Mouse (Mus musculus) stomach, embryonic 14.5 days (tissue): Measurements from ENCODE around the gene Hydin. TPM values are rescaled to one million over a fixed set of nuclear protein-coding genes. Genes with fewer than 3 reads are reported as not detected.

ENCODE experiments used
- ATAC-seq: fragments of 200-750 bp; cut with Nextera tagmentation; 2 replicates; pipeline ENCODE4 v1.8.0; 2017; ENCODE audit warnings: low read depth, moderate TSS enrichment; ENCODE audit not compliant: insufficient number of reproducible peaks, insufficient read depth, low FRiP score
- H3K27ac ChIP-seq: fragments of 300-500 bp; sonication (generic); 2 replicates; pipeline ENCODE4 v1.5.1; 2014; ENCODE audit warnings: mild to moderate bottlenecking, low read length, moderate library complexity, mixed read lengths
- H3K27me3 ChIP-seq: fragments of 300-500 bp; sonication (generic); 2 replicates; pipeline ENCODE4 v1.6.1; 2014; ENCODE audit warnings: low read length, control low read depth, mixed read lengths; ENCODE audit not compliant: control insufficient read depth, insufficient read depth
- H3K36me3 ChIP-seq: fragments of 300-500 bp; sonication (generic); 2 replicates; pipeline ENCODE4 v1.6.1; 2014; ENCODE audit warnings: mild to moderate bottlenecking, control low read depth, low read length, moderate library complexity, mixed read lengths; ENCODE audit not compliant: control insufficient read depth, insufficient read depth
- H3K4me1 ChIP-seq: fragments of 300-500 bp; sonication (generic); 2 replicates; pipeline ENCODE4 v1.6.1; 2014; ENCODE audit warnings: low read length, control low read depth, mixed read lengths; ENCODE audit not compliant: control insufficient read depth, insufficient read depth
- H3K4me2 ChIP-seq: fragments of 300-500 bp; sonication (generic); replicated peaks from 2 replicates; pipeline ENCODE4 v1.6.1; 2014; ENCODE audit warnings: low read depth, low read length, control low read depth
- H3K4me3 ChIP-seq: fragments of 300-500 bp; sonication (generic); 2 replicates; pipeline ENCODE4 v1.5.1; 2014; ENCODE audit warnings: low read depth, low read length, control low read depth
- H3K9ac ChIP-seq: fragments of 300-500 bp; sonication (generic); replicated peaks from 2 replicates; pipeline ENCODE4 v1.6.1; 2014; ENCODE audit warnings: low read depth, mild to moderate bottlenecking, control low read depth, low read length, moderate library complexity, mixed read lengths
- H3K9me3 ChIP-seq: fragments of 300-500 bp; sonication (generic); 2 replicates; pipeline ENCODE4 v1.6.1; 2016; ENCODE audit warnings: low read depth, low read length, control low read depth; ENCODE audit not compliant: control insufficient read depth
- WGBS: fragments of 180-500 bp; shearing (Covaris S2); extraction: QIAGEN DNeasy Blood & Tissue Kit; methylation state at CpG from one replicate; pipeline ENCODE4 v1.1.7; 2014; 5-methylcytosine and 5-hydroxymethylcytosine counted together
- microRNA-seq: library from miRNA; unstranded; fragments of <30 nt; microRNA quantifications from one replicate; pipeline ENCODE4, GENCODE M21; 2016
- polyA plus RNA-seq: library from polyadenylated mRNA; unstranded; fragments of >200 nt; fragmentation: Nextera tagmentation; extraction: Ambion mirVana; gene quantifications from 2 replicates; pipeline ENCODE4 v1.2.1, GENCODE M21; 2014

The Hydin gene
- polyA plus RNA-seq, 1 experiment from 2014 or later, result 0.51 TPM

- H3K9ac ChIP-seq, result no peak overlapping the region
- 74% methylated on average over 4 of the region's 4 CpGs for WGBS
- H3K9me3 ChIP-seq, result no peaks in the 10 kb centered on the region
- H3K4me2 ChIP-seq, result no peak overlapping the region
- no peaks in the 10 kb centered on the region for H3K4me1 ChIP-seq
- ATAC-seq, result no peak
- H3K4me3 ChIP-seq, result no peak overlapping the region
- no peak overlapping the region for H3K27ac ChIP-seq
- no peaks in the 10 kb centered on the region; the same call in 1 of the 2 replicates for H3K36me3 ChIP-seq
- H3K27me3 ChIP-seq, result no peaks in the 10 kb centered on the region
Measured at GRCm38 (mm10) chr8:110651847-110652246, 385.1 kb downstream of the Hydin start.

DNA sequence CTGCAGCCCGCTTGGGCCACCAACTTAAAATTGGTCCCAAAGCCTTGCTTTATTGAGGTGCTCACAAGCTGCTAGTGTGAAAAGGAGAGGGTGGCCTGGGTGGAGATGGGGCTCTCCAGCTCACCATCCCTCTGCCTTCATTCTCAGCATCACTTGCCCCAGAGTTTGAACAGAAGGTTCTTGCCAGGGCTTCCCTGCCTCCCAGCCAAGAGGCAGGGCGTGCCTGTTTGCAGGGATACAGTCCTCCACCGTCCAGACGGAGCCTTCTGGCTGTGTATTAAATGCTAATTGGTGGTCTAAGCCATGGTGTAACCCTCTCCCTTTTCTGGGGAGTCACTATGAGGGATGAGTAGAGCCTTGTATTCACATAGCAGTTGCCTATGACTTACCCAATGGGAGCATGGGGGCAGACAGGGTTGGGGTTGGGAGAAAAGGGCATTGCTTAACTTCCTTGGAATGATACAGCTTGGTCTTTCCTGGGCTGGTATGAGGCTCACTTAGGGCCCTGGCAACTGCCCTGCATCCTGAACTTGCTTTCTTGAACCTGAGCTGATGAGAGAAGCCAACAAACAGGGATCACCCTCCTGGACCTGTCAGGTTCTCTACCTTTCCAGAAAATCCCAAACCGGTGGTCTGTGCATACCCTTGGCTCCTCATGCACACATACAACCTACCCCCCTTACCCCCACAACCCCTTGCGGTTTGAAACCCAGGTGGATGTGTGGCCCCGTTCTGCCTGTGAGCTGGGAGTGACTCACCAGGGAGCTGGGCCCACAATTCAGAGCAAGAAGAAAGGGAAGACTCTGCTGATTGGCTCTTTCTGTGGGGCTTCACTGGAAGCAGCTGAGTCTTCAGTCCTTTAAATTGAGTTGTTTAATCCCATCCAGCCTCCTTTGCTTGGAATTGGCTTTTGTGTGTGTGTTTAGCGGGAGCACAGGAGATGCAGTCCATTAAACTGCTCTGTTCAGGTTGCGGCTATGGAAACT lies 387.6 kb downstream of the Hydin start:
- Histone ChIP-seq H3K27me3 (no peaks in the 10 kb centered on the region), H3K9me3 (no peaks in the 10 kb centered on the region), H3K36me3 (no peaks in the 10 kb centered on the region), H3K9ac (no peak overlapping the region), H3K4me2 (no peak overlapping the region), H3K4me3 (no peak overlapping the region), H3K4me1 (no peaks in the 10 kb centered on the region), H3K27ac (no peak overlapping the region)
- WGBS, result 82% methylated on average over 9 of the region's 9 CpGs
- ATAC-seq, result no peak

GRCm38 (mm10) chr8:110655827-110656226 lies 389.1 kb downstream of the Hydin start:
- no peak for ATAC-seq
- no peaks in the 10 kb centered on the region for H3K9me3 ChIP-seq
- H3K9ac ChIP-seq, result no peak overlapping the region
- no peaks in the 10 kb centered on the region for H3K4me1 ChIP-seq
- no peak overlapping the region for H3K27ac ChIP-seq
- no peak overlapping the region for H3K4me2 ChIP-seq
- H3K27me3 ChIP-seq, result no peaks in the 10 kb centered on the region
- WGBS, result 73% methylated on average over 1 of the region's 1 CpGs
- no peak overlapping the region for H3K4me3 ChIP-seq
- no peaks in the 10 kb centered on the region; the same call in 1 of the 2 replicates for H3K36me3 ChIP-seq

DNA sequence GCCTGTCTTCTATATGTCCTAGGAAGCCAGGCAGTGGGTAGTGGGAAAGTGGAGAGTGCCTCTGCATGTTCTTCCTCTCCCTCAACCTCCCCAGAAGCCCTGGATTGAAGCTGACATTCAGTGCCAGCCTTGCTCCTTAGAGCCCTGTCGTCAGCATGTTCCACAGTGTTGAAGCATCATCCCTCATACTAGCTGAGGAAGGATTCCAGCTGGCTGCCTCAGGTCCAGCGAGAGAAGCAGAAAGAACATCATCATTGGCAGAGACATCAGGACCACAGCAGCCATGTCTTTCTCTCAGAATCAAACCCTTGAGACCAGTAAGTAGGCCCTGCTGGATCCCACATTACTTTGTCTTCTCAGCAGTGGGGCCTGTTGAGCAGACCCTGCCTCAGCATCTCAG lies 390.9 kb downstream of the Hydin start:
- Histone ChIP-seq H3K27me3 (no peaks in the 10 kb centered on the region), H3K4me2 (no peak overlapping the region), H3K27ac (no peak overlapping the region), H3K9ac (no peak overlapping the region), H3K9me3 (no peaks in the 10 kb centered on the region), H3K36me3 (no peaks in the 10 kb centered on the region; the same call in 1 of the 2 replicates), H3K4me1 (no peaks in the 10 kb centered on the region), H3K4me3 (no peak overlapping the region)
- no peak for ATAC-seq
- 85% methylated on average over 2 of the region's 2 CpGs for WGBS

Small RNA genes within 50 kb of the gene (microRNA-seq; reads per million reads assigned to microRNA genes)
- not detected for gene Gm44489
- gene Gm47306, result not detected

Other genes with a start within 250 kb of the Hydin start
- 0.63 and 0.74 TPM in 2 replicates for gene Chst4, start 227.2 kb upstream of the Hydin start, polyA plus RNA-seq
- 9.1 and 9.3 TPM in 2 replicates for gene Zfp612, start 187.2 kb upstream of the Hydin start, polyA plus RNA-seq
- gene Gm21964, start 165.8 kb upstream of the Hydin start, polyA plus RNA-seq, result not detected in 2 replicates
- not detected in 2 replicates for gene Gm17720, start 164.2 kb upstream of the Hydin start, polyA plus RNA-seq
- gene Calb2, start 98.8 kb upstream of the Hydin start, polyA plus RNA-seq, result not detected in 2 replicates
- gene Cmtr2, start 51.3 kb upstream of the Hydin start, polyA plus RNA-seq, result 7.2 and 8.8 TPM in 2 replicates